Mouse (Mus musculus) ES-E14 (cell line): Measurements from ENCODE around the gene Prkcd. TPM values are rescaled to one million over a fixed set of nuclear protein-coding genes. Genes with fewer than 3 reads are reported as not detected.
A peak's percentile ranks its signal among the peaks of the same experiment; 100 is the strongest.

ENCODE experiments used
- DNase-seq: peaks from one replicate; pipeline ENCODE4 v3.0.0-alpha.2; 2013; ENCODE audit warnings: low read depth, low spot score
- H3K27ac ChIP-seq: 2 replicates; pipeline ENCODE4 v1.5.1; 2012; ENCODE audit warnings: low read depth, mild to moderate bottlenecking, low read length, moderate library complexity, mixed read lengths; ENCODE audit not compliant: poor library complexity, insufficient read depth, severe bottlenecking
- H3K36me3 ChIP-seq: 2 replicates; pipeline ENCODE4 v1.6.1; 2012; ENCODE audit warnings: mild to moderate bottlenecking, low read length, moderate library complexity, mixed read lengths; ENCODE audit not compliant: control insufficient read depth, poor library complexity, insufficient read depth, severe bottlenecking
- H3K4me1 ChIP-seq, 2 experiments: fragments of 150-350 bp in 1 of 2; sonication (generic) in 1 of 2; 2 replicates each; pipeline ENCODE4 v1.6.1; 2012; ENCODE audit warnings: low read length in 2 of 2, mild to moderate bottlenecking in 1 of 2, mixed read lengths in 1 of 2; ENCODE audit not compliant: control insufficient read depth in 2 of 2, insufficient read depth in 2 of 2, poor library complexity in 1 of 2
- H3K4me3 ChIP-seq, 2 experiments: fragments of 150-350 bp in 1 of 2; sonication (generic) in 1 of 2; 2 replicates each; pipeline ENCODE4 v1.5.1; 2012; ENCODE audit warnings: low read length in 2 of 2, low read depth in 1 of 2, mild to moderate bottlenecking in 1 of 2, mixed read lengths in 1 of 2; ENCODE audit not compliant: insufficient read depth in 1 of 2, poor library complexity in 1 of 2, severe bottlenecking in 1 of 2
- H3K9ac ChIP-seq: 2 replicates; pipeline ENCODE4 v1.6.1; 2012; ENCODE audit warnings: low read depth, mild to moderate bottlenecking, low read length, mixed read lengths; ENCODE audit not compliant: poor library complexity, insufficient read depth, severe bottlenecking
- H3K9me3 ChIP-seq: fragments of 150-350 bp; sonication (generic); 2 replicates; pipeline ENCODE4 v1.6.1; 2012; ENCODE audit warnings: low read depth, mild to moderate bottlenecking, low read length; ENCODE audit not compliant: control insufficient read depth, insufficient read depth
- CHD2 ChIP-seq: IDR thresholded peaks from 2 replicates; pipeline ENCODE4 v1.6.1; 2014; ENCODE audit warnings: mild to moderate bottlenecking, low read depth, low read length, inconsistent platforms
- HCFC1 ChIP-seq: IDR thresholded peaks from 2 replicates; pipeline ENCODE4 v1.6.1; 2012; ENCODE audit warnings: low read length, inconsistent platforms, borderline replicate concordance; ENCODE audit not compliant: insufficient read depth
- MAFK ChIP-seq: IDR thresholded peaks from 2 replicates; pipeline ENCODE4 v1.6.1; 2014; ENCODE audit warnings: mild to moderate bottlenecking, low read depth, low read length, inconsistent platforms; ENCODE audit not compliant: insufficient read depth
- ZC3H11A ChIP-seq: IDR thresholded peaks from 2 replicates; pipeline ENCODE4 v1.6.1; 2012; ENCODE audit warnings: low read depth, mild to moderate bottlenecking, inconsistent platforms, low read length, borderline replicate concordance
- ZNF384 ChIP-seq: IDR thresholded peaks from 2 replicates; pipeline ENCODE4 v1.6.1; 2012; ENCODE audit warnings: low read depth, low read length, inconsistent platforms
- in situ Hi-C, 2 experiments: fragments of 600-800 bp; cut with MboI; formaldehyde crosslinking; loops; one replicate each; pipeline ENCODE4 v1.15.1; 2025; ENCODE audit warnings: low sequenced_read_pairs in 2 of 2, inconsistent platforms in 1 of 2; ENCODE audit not compliant: unreplicated experiment in 2 of 2
- total RNA-seq: library from RNA; depleted of rRNA; stranded (reverse); fragments of 300-350 nt; gene quantifications from 2 replicates; pipeline ENCODE4 v1.2.3, GENCODE M21; 2012

Prkcd gene
- total RNA-seq, 1 experiment: 43.8 TPM

GRCm38 (mm10) chr14:30612523-30612922 is 13.5 kb downstream of the Prkcd start:
- no peaks in the 10 kb centered on the region for H3K9me3 ChIP-seq
- TF ChIP-seq CHD2 (no peak), ZNF384 (no peak), ZC3H11A (0 out of 2 replicates have a peak, but pooled peaks have one; percentile 31)
- no peak overlapping the region for H3K4me3 ChIP-seq
- H3K9ac ChIP-seq: no peak overlapping the region
- H3K27ac ChIP-seq: no peak overlapping the region
- DNase-seq: peak; percentile 64
- peaks cover 2% of the 10 kb centered on the region; the same call in 1 of the 2 replicates for H3K36me3 ChIP-seq
- H3K4me1 ChIP-seq: peaks cover 4 to 10% of the 10 kb centered on the region in 2 experiments; a peak in 2 of 4 replicates
- in situ Hi-C loops: no loop called here

- H3K4me1 ChIP-seq: peaks cover 4 to 21% of the 10 kb centered on the region in 2 experiments; a peak in 3 of 4 replicates
- H3K9me3 ChIP-seq: no peaks in the 10 kb centered on the region
- no peak overlapping the region for H3K27ac ChIP-seq
- no peak for DNase-seq
- in situ Hi-C loops: no loop called here
- TF ChIP-seq MAFK (no peak), ZNF384 (no peak), HCFC1 (no peak), ZC3H11A (no peak), CHD2 (no peak)
- no peak overlapping the region for H3K9ac ChIP-seq
- H3K36me3 ChIP-seq: peaks cover 5% of the 10 kb centered on the region; the same call in 1 of the 2 replicates
- no peak overlapping the region for H3K4me3 ChIP-seq
These were observed 15.1 kb downstream of the Prkcd start for GRCm38 (mm10) chr14:30610940-30611339.

DNA sequence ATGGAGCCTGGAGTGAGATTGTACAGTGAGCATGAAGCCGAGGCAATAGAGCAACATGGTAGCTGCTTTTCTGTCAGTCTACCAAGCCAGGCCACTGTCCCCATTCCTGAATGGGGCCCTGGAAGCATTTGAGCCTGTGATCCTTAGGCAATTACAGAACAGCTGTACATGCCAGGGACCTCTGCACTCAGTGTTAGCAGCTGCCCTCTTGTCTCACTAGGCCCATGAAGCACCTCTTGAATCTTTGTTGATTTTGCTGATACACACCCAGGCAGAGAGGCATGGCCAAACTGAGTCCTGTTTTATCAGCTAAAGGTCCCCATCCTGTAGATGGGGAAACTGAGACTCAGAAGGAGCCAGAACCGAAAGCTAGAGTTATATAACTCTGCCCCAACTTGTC is 15.7 kb downstream of the Prkcd start:
- H3K4me1 ChIP-seq: peaks cover 4 to 23% of the 10 kb centered on the region in 2 experiments; a peak in 3 of 4 replicates
- H3K27ac ChIP-seq: no peak overlapping the region
- in situ Hi-C loops: no loop called here
- no peak overlapping the region for H3K4me3 ChIP-seq
- no peak overlapping the region for H3K9ac ChIP-seq
- no peak for DNase-seq
- no peaks in the 10 kb centered on the region for H3K9me3 ChIP-seq
- peaks cover 5% of the 10 kb centered on the region; the same call in 1 of the 2 replicates for H3K36me3 ChIP-seq
- no peak for TF ChIP-seq CHD2
- TF ChIP-seq HCFC1: no peak

GRCm38 (mm10) chr14:30609499-30609898 is 16.5 kb downstream of the Prkcd start:
- no peak overlapping the region for H3K27ac ChIP-seq
- peaks cover 5% of the 10 kb centered on the region; the same call in 1 of the 2 replicates for H3K36me3 ChIP-seq
- no peak for DNase-seq

DNA sequence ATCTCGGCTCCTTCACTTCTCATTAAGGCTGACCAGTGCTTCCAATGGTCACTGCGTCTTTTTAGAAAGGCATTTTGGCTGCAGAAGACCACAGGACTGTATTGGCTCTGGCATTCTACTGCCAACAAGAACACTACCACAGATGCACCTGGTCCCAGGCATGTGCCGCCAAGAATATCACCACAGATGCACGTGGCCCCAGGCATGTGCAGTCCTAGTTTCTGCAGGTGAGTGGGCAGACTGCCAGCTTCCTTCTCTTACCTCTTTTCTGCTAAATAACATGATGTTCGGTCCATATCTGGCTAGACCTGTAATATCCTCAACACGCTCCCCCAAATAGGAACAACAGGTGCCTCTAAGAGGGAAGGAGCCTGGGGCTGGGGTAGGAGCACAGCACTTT is 17.8 kb downstream of the Prkcd start:
- no peak overlapping the region for H3K27ac ChIP-seq
- no peaks in the 10 kb centered on the region for H3K9me3 ChIP-seq
- DNase-seq: no peak
- H3K9ac ChIP-seq: no peak overlapping the region
- H3K36me3 ChIP-seq: peaks cover 5% of the 10 kb centered on the region; the same call in 1 of the 2 replicates
- in situ Hi-C loops: no loop called here
- peaks cover 4 to 23% of the 10 kb centered on the region in 2 experiments; a peak in 3 of 4 replicates for H3K4me1 ChIP-seq
- no peak overlapping the region for H3K4me3 ChIP-seq
- TF ChIP-seq HCFC1: no peak
- TF ChIP-seq CHD2: no peak
- no peak for TF ChIP-seq ZC3H11A
- no peak for TF ChIP-seq MAFK
- no peak for TF ChIP-seq ZNF384

More at GRCm38 (mm10) chr14:30609499-30609898, 16.5 kb downstream of the Prkcd start:
- Histone ChIP-seq H3K4me3 (no peak overlapping the region), H3K9me3 (no peaks in the 10 kb centered on the region), H3K4me1 (peaks cover 4 to 23% of the 10 kb centered on the region in 2 experiments; a peak in 3 of 4 replicates), H3K9ac (no peak overlapping the region)
- in situ Hi-C loops: no loop called here
- no peak for TF ChIP-seq MAFK
- no peak for TF ChIP-seq ZC3H11A
- TF ChIP-seq CHD2: no peak
- TF ChIP-seq ZNF384: no peak
- no peak for TF ChIP-seq HCFC1
